Mouse (Mus musculus) neural tube, embryonic 11.5 days (tissue): ENCODE data around the gene Lypd6b. TPM values are rescaled to one million over a fixed set of nuclear protein-coding genes. Genes with fewer than 3 reads are reported as not detected.

Experiments
- ATAC-seq: fragments of 200-750 bp; cut with Nextera tagmentation; 2 replicates; pipeline ENCODE4 v1.8.0; 2017; ENCODE audit warnings: moderate number of reproducible peaks, mild to moderate bottlenecking, moderate TSS enrichment, moderate library complexity; ENCODE audit not compliant: insufficient read depth, low FRiP score, low TSS enrichment
- DNase-seq: peaks from one replicate; pipeline ENCODE4 v3.0.0-alpha.2; 2015; ENCODE audit warnings: low spot score
- H3K27ac ChIP-seq: fragments of 300-500 bp; sonication (generic); 2 replicates; pipeline ENCODE4 v1.5.1; 2014; ENCODE audit warnings: low read depth, mild to moderate bottlenecking, low read length
- H3K27me3 ChIP-seq: fragments of 300-500 bp; sonication (generic); 2 replicates; pipeline ENCODE4 v1.6.1; 2014; ENCODE audit warnings: mild to moderate bottlenecking, low read length, mixed read lengths; ENCODE audit not compliant: control insufficient read depth, insufficient read depth
- H3K36me3 ChIP-seq: fragments of 300-500 bp; sonication (generic); 2 replicates; pipeline ENCODE4 v1.6.1; 2014; ENCODE audit warnings: mild to moderate bottlenecking, low read length, moderate library complexity, mixed read lengths; ENCODE audit not compliant: control insufficient read depth, insufficient read depth
- H3K4me1 ChIP-seq: fragments of 300-500 bp; sonication (generic); 2 replicates; pipeline ENCODE4 v1.6.1; 2014; ENCODE audit warnings: low read length, mixed read lengths; ENCODE audit not compliant: control insufficient read depth, insufficient read depth
- H3K4me2 ChIP-seq: fragments of 300-500 bp; sonication (generic); 2 replicates; pipeline ENCODE4 v1.6.1; 2014; ENCODE audit warnings: low read depth, mild to moderate bottlenecking, moderate library complexity
- H3K4me3 ChIP-seq: fragments of 300-500 bp; sonication (generic); 2 replicates; pipeline ENCODE4 v1.5.1; 2014; ENCODE audit warnings: low read depth, low read length
- H3K9ac ChIP-seq: fragments of 300-500 bp; sonication (generic); 2 replicates; pipeline ENCODE4 v1.6.1; 2014; ENCODE audit warnings: mild to moderate bottlenecking, low read length
- H3K9me3 ChIP-seq: fragments of 300-500 bp; sonication (generic); 2 replicates; pipeline ENCODE4 v1.6.1; 2016; ENCODE audit warnings: low read length; ENCODE audit not compliant: control insufficient read depth
- WGBS: fragments of 180-500 bp; shearing (Covaris S2); extraction: QIAGEN DNeasy Blood & Tissue Kit; methylation state at CpG from one replicate; pipeline ENCODE4 v1.1.7; 2014; 5-methylcytosine and 5-hydroxymethylcytosine counted together
- polyA plus RNA-seq: library from polyadenylated mRNA; unstranded; fragments of >200 nt; fragmentation: Nextera tagmentation; extraction: Ambion mirVana; gene quantifications from 2 replicates; pipeline ENCODE4 v1.2.1, GENCODE M21; 2014

Lypd6b gene
- polyA plus RNA-seq, 1 experiment from 2014 or later, result 1.3 TPM

DNA sequence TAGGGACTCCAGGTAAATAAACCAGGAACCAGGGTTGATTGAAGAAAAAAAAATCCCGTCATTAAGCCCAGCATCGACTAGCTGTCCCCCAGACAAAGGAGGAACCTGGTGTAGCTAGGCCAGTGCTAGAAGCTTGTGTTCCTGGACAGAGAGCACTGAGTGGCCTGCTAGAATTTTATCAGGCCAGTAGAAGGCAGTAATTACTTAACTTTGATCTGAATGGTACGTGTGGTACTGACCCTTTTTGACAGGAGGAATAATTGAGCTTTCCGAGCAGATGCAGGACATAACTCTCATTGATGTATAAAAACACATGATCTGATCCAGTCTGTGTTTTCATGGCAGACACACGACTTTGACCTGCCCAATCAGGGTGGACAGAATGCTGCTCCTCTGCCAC, 154.6 kb downstream of the Lypd6b start:
- H3K4me3 ChIP-seq, result no peak overlapping the region
- no peak overlapping the region for H3K9ac ChIP-seq
- no peaks in the 10 kb centered on the region for H3K36me3 ChIP-seq
- no peaks in the 10 kb centered on the region for H3K4me1 ChIP-seq
- 63% methylated on average over 5 of the region's 5 CpGs for WGBS
- H3K27ac ChIP-seq, result no peak overlapping the region
- DNase-seq (no peak), ATAC-seq (no peak)
- H3K4me2 ChIP-seq, result no peak overlapping the region
- no peaks in the 10 kb centered on the region for H3K9me3 ChIP-seq
- no peaks in the 10 kb centered on the region for H3K27me3 ChIP-seq

DNA sequence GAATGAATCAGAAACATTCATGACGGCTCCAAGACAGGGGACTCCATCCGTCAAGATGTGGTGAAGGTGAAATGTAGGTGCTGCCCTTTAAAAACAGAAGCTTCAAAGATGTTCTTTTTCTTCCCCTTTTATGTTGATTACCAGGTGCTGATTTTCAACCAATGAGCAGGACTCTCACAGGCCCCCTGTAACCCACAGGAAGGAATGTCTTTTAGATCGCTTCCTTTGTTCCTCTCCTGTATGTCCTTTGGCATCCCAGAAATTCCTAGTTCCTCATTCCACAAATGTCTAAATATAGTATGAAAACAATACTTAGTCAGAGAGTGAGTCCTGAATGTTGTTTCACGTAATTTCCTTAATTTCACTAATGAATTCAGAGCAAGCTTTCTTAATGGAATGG, 164.2 kb downstream of the Lypd6b start:
- no peak for DNase-seq
- Histone ChIP-seq H3K27ac (no peak overlapping the region), H3K4me2 (no peak overlapping the region), H3K27me3 (no peaks in the 10 kb centered on the region), H3K9me3 (no peaks in the 10 kb centered on the region), H3K4me3 (no peak overlapping the region), H3K4me1 (no peaks in the 10 kb centered on the region), H3K9ac (no peak overlapping the region), H3K36me3 (no peaks in the 10 kb centered on the region)
- 70% methylated on average over 4 of the region's 4 CpGs for WGBS
- ATAC-seq, result no peak

DNA sequence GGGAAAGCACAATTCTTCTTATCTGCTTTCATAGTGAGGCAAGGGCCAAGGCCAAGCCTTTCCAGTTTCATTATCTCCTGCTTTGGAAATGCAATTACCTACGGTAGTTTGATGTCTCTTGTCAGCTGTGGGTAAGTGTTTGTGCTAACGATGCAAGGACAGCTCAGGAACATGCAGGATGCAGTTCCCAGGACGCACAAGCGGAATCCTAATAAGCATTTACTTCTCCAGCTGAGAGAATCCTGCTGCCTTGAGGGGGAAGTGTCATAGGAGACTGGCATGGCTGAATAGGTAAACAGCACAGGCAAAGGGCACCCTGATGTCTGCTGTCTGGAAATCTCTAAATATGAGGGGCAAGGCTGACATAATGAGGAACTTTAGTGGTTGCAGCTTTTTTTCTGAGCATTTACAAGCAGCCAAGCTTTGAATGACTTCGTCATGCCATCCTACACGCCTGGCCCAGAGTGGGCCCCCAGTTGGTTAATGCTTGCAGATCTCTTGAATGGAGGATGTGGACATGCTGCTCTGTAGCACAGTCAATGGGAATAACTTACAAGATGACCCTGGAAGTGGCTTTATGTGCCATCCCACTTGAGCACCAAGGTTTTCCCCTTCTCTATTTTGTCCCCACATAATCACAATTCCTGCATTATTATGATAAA, 165.3 kb downstream of the Lypd6b start:
- Histone ChIP-seq H3K9me3 (no peaks in the 10 kb centered on the region), H3K4me3 (no peak overlapping the region), H3K36me3 (no peaks in the 10 kb centered on the region), H3K27me3 (no peaks in the 10 kb centered on the region), H3K9ac (no peak overlapping the region), H3K4me2 (no peak overlapping the region), H3K4me1 (no peaks in the 10 kb centered on the region), H3K27ac (no peak overlapping the region)
- 69% methylated on average over 6 of the region's 6 CpGs for WGBS
- ATAC-seq (no peak), DNase-seq (no peak)

GRCm38 (mm10) chr2:49957449-49957848, 170.0 kb downstream of the Lypd6b start:
- Histone ChIP-seq H3K9ac (no peak overlapping the region), H3K4me2 (no peak overlapping the region), H3K9me3 (no peaks in the 10 kb centered on the region), H3K4me1 (no peaks in the 10 kb centered on the region), H3K27me3 (no peaks in the 10 kb centered on the region), H3K27ac (no peak overlapping the region), H3K4me3 (no peak overlapping the region), H3K36me3 (no peaks in the 10 kb centered on the region)
- ATAC-seq, result no peak
- no peak for DNase-seq
- 75% methylated on average over 2 of the region's 2 CpGs for WGBS

DNA sequence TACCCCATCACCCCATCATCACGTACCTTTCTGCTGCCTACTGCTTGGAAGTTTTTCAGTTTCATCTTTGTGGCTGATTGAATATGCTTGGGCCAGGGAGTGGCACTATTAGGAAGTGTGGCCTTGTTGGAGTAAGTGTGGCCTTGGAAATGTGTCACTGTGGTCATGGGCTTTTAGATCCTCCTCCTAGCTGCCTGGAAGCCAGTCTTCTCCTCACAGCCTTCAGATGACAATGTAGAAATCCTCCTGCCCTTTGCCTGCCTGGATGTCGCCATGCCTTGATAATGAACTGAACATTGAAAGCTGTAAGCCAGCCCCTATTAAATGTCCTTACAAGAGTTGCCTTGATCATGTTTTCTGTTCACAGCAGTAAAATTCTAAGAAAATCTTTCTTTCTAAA, 174.5 kb downstream of the Lypd6b start:
- H3K9me3 ChIP-seq, result no peaks in the 10 kb centered on the region
- H3K4me2 ChIP-seq, result no peak overlapping the region
- 90% methylated on average over 2 of the region's 2 CpGs for WGBS
- H3K36me3 ChIP-seq, result no peaks in the 10 kb centered on the region
- H3K27ac ChIP-seq, result no peak overlapping the region
- no peak overlapping the region for H3K9ac ChIP-seq
- H3K4me1 ChIP-seq, result no peaks in the 10 kb centered on the region
- no peak overlapping the region for H3K4me3 ChIP-seq
- no peaks in the 10 kb centered on the region for H3K27me3 ChIP-seq
- DNase-seq (no peak), ATAC-seq (no peak)

- H3K27ac ChIP-seq, result no peak overlapping the region
- H3K4me1 ChIP-seq, result no peaks in the 10 kb centered on the region
- no peak for ATAC-seq
- no peak for DNase-seq
- H3K36me3 ChIP-seq, result no peaks in the 10 kb centered on the region
- H3K9me3 ChIP-seq, result no peaks in the 10 kb centered on the region
- WGBS, result 75% methylated on average over 3 of the region's 3 CpGs
- no peak overlapping the region for H3K4me3 ChIP-seq
- no peaks in the 10 kb centered on the region for H3K27me3 ChIP-seq
- H3K9ac ChIP-seq, result no peak overlapping the region
- H3K4me2 ChIP-seq, result no peak overlapping the region
Observed at GRCm38 (mm10) chr2:49964899-49965298, 177.4 kb downstream of the Lypd6b start.

DNA sequence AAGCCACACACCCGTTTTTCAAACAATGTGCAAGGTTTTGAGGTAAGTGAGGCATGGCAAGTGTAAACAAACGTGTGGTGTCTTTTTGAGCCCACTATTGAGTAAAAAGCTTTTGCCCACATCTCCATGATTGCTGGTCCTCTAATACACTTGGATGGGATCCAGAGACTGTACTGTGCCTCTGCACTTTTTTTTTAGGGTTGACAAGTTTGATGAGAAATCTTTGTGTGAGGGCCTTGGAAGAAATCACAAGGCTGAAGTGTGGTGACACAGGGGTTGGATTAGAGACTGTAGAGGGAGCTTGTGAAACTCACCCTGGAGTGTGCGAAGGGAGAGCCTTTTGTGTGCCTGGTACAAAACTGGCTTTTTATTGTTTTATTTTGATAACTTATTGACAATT, 180.3 kb downstream of the Lypd6b start:
- no peaks in the 10 kb centered on the region for H3K27me3 ChIP-seq
- no peak overlapping the region for H3K4me2 ChIP-seq
- no peak overlapping the region for H3K27ac ChIP-seq
- ATAC-seq (no peak), DNase-seq (no peak)
- no peaks in the 10 kb centered on the region for H3K4me1 ChIP-seq
- no peaks in the 10 kb centered on the region for H3K36me3 ChIP-seq
- WGBS, result 71% methylated on average over 3 of the region's 3 CpGs
- H3K9ac ChIP-seq, result no peak overlapping the region
- H3K4me3 ChIP-seq, result no peak overlapping the region
- H3K9me3 ChIP-seq, result no peaks in the 10 kb centered on the region

DNA sequence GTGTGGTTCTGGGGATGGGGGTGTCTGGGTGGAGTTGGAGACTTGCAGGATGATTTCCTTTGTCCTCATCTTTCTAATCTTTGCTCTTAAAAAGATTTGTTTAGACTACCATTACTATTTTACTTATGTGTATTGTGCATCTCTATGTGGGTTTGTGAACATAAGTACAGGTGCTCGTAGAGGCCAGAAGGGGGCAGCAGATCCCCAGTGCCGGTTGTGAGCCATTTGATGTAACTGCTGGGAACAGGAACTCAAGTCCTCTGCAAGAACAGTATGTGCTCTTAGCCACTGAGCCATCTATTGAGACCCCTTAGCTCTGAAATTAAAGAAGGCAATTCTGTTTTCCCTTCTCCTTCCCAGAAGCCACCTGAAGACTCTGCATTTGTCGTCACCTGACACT, 183.5 kb downstream of the Lypd6b start:
- Histone ChIP-seq H3K27ac (no peak overlapping the region), H3K9ac (no peak overlapping the region), H3K9me3 (no peaks in the 10 kb centered on the region), H3K4me1 (no peaks in the 10 kb centered on the region), H3K4me3 (no peak overlapping the region), H3K27me3 (no peaks in the 10 kb centered on the region), H3K4me2 (no peak overlapping the region), H3K36me3 (no peaks in the 10 kb centered on the region)
- no peak for DNase-seq
- WGBS, result 95% methylated on average over 3 of the region's 3 CpGs
- ATAC-seq, result no peak

DNA sequence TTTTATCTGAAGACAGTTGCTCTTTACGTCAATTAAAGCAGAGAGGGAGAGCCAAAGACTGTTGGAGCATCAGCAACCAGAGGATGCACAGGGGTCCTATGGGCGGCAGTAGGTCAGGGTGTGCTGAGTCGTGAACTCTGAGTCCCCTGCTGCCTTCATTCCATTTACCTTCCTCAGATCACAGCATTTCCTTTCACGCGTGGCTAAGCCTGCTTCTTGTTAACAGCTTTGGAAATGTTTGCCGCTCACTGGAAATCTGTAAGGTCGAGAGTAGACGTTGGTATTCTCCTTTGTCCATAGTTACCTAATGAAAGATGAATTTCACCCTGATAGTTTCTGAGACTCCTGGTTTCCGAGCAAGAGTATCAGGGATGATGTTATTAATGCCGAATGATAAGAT, 191.1 kb downstream of the Lypd6b start:
- H3K9me3 ChIP-seq, result no peaks in the 10 kb centered on the region
- no peaks in the 10 kb centered on the region for H3K36me3 ChIP-seq
- no peaks in the 10 kb centered on the region for H3K27me3 ChIP-seq
- DNase-seq (no peak), ATAC-seq (no peak)
- 80% methylated on average over 10 of the region's 10 CpGs for WGBS
- no peak overlapping the region for H3K4me2 ChIP-seq
- no peak overlapping the region for H3K27ac ChIP-seq
- H3K4me1 ChIP-seq, result no peaks in the 10 kb centered on the region
- no peak overlapping the region for H3K4me3 ChIP-seq
- no peak overlapping the region for H3K9ac ChIP-seq
